Mouse (Mus musculus) neutrophil, adult 5-6 weeks (primary cell): ENCODE data around the gene Afg1l. TPM values are rescaled to one million over a fixed set of nuclear protein-coding genes. Genes with fewer than 3 reads are reported as not detected.

Experiments
- ATAC-seq: fragments of 151-379, 151-347 bp; 2 replicates; pipeline ENCODE4 v1.8.0; 2017; ENCODE audit warnings: mild to moderate bottlenecking, moderate TSS enrichment; ENCODE audit not compliant: insufficient number of reproducible peaks, poor library complexity, low FRiP score, severe bottlenecking; ENCODE audit errors: extremely low read depth
- total RNA-seq: library from RNA; stranded (forward); fragments of 200-1000 nt; gene quantifications from 2 replicates; pipeline ENCODE4 v1.2.3, GENCODE M21; 2017

Afg1l gene
- total RNA-seq = 6.4 and 7.1 TPM in 2 replicates

GRCm38 (mm10) chr10:42478341-42478720 is at the start of gene Afg1l:
Afg1l (minus strand) TSS chr10:42478565.
- ATAC-seq = peak; percentile 97

- ATAC-seq = no peak
Observed at GRCm38 (mm10) chr10:42525682-42526081, 47.3 kb upstream of the Afg1l start.

- ATAC-seq = no peak
Observed at GRCm38 (mm10) chr10:42523556-42524162, 45.3 kb upstream of the Afg1l start.

- ATAC-seq = no peak
Observed at GRCm38 (mm10) chr10:42522912-42523311, 44.5 kb upstream of the Afg1l start.

- no peak for ATAC-seq
Observed at GRCm38 (mm10) chr10:42521315-42521981, 43.1 kb upstream of the Afg1l start.

- ATAC-seq = no peak
Observed at GRCm38 (mm10) chr10:42518363-42518762, 40.0 kb upstream of the Afg1l start.

- ATAC-seq = no peak
Observed at GRCm38 (mm10) chr10:42514125-42514524, 35.8 kb upstream of the Afg1l start.

GRCm38 (mm10) chr10:42511184-42512135 is 33.1 kb upstream of the Afg1l start:
- no peak for ATAC-seq

- ATAC-seq = no peak
Observed at GRCm38 (mm10) chr10:42510141-42510540, 31.8 kb upstream of the Afg1l start.

GRCm38 (mm10) chr10:42504096-42504710 is 25.8 kb upstream of the Afg1l start:
- ATAC-seq = no peak

- peak; percentile 7; the same call in 1 of the 2 replicates for ATAC-seq
Observed at GRCm38 (mm10) chr10:42502349-42503111, 24.2 kb upstream of the Afg1l start.

- ATAC-seq = peak; percentile 90
Observed at GRCm38 (mm10) chr10:42501775-42502348, 23.5 kb upstream of the Afg1l start, which contains the start of gene Snx3. Snx3 (plus strand) TSS chr10:42502030.

- ATAC-seq = no peak
Observed at GRCm38 (mm10) chr10:42501161-42501560, 22.8 kb upstream of the Afg1l start.

GRCm38 (mm10) chr10:42500611-42501010 is 22.2 kb upstream of the Afg1l start:
- no peak for ATAC-seq

- no peak for ATAC-seq
Observed at GRCm38 (mm10) chr10:42493000-42493399, 14.6 kb upstream of the Afg1l start.

GRCm38 (mm10) chr10:42492027-42492771 is 13.8 kb upstream of the Afg1l start:
- no peak for ATAC-seq

GRCm38 (mm10) chr10:42491158-42491557 is 12.8 kb upstream of the Afg1l start:
- ATAC-seq = no peak
